Mouse (Mus musculus) erythroblast, adult 5-6 weeks (primary cell): ENCODE data around the gene Gpr35. TPM values are rescaled to one million over a fixed set of nuclear protein-coding genes. Genes with fewer than 3 reads are reported as not detected.

Experiments used
- ATAC-seq: replicated peaks from 2 replicates; pipeline ENCODE4 v1.8.0; 2016; ENCODE audit warnings: moderate number of reproducible peaks, mild to moderate bottlenecking, moderate TSS enrichment, inconsistent platforms; ENCODE audit not compliant: poor library complexity, low FRiP score, severe bottlenecking
- total RNA-seq, 2 experiments: library from RNA; stranded (forward) in 1 of 2; stranded (reverse) in 1 of 2; fragments of 150-400 nt in 1 of 2; fragments of 200-764, 138-1000 nt in 1 of 2; gene quantifications; 2 replicates each; pipeline versions ENCODE4 v1.2.3 to v1.2.4; 2015 to 2017; ENCODE audit warnings: low replicate concordance in 2 of 2

Gpr35 gene
- total RNA-seq (2015; ENCODE audit: low replicate concordance) (1.2 and 4.2 TPM in 2 replicates), total RNA-seq (2017; ENCODE audit: low replicate concordance) (1.1 and 3.2 TPM in 2 replicates)

GRCm38 (mm10) chr1:92950607-92951006, at the start of gene Gpr35:
Gene Gpr35, plus strand, starts transcription at chr1:92950865.
- no peak for ATAC-seq

DNA sequence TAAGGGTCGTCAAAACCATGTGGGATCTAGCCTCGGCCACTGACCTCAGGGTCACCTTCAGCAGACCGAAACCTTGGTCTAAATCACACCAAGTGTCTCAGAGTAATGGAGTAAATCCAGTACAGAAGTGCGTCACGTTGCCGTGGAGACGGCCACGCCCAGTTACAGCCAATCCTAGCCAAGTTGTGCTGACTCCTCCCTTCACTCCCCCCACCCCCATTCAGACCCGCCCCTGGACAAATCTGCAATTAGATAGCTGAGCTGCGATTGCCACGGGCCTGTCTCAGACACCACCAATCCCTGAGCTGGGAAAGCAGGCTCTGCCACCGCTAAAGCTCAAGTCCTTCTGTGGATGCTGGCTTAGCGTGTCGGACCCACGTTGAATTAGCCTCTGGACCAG, 47.9 kb upstream of the Gpr35 start, which contains the start of gene Ankmy1:
Gene Ankmy1 (minus strand): TSS at position 121 of the 400 bp plus-strand sequence.
- no peak for ATAC-seq

- no peak for ATAC-seq
Observed at GRCm38 (mm10) chr1:92903627-92904026, 47.0 kb upstream of the Gpr35 start.

DNA sequence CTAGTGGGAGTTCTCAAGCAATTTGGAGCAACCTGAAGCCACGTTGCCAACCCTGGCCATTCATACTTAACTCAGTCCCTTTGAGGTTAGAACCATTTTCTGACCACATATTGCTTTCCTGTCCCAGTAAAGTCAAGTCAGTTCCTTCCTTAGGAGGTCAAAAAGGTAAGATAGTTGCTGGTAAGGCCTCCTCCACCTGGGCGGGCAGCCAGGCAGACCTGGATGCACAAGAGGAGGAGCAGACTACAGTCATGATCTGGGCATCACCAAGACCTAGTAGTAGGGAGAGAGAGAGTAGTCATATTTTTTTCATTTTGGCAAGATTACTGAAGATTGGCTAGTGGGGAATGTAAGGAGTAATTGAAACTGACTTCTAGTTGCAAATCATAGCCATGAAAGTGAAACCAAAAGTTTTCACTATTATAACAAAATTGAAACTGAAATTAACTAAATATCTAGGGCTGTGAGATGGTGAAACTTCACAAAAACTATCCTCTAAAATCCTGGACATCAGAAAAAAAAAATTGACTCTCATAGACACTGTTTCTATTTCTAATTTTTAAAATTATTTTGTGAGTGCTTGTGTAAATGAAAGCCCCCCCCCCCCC, 44.9 kb upstream of the Gpr35 start:
- ATAC-seq, result no peak

DNA sequence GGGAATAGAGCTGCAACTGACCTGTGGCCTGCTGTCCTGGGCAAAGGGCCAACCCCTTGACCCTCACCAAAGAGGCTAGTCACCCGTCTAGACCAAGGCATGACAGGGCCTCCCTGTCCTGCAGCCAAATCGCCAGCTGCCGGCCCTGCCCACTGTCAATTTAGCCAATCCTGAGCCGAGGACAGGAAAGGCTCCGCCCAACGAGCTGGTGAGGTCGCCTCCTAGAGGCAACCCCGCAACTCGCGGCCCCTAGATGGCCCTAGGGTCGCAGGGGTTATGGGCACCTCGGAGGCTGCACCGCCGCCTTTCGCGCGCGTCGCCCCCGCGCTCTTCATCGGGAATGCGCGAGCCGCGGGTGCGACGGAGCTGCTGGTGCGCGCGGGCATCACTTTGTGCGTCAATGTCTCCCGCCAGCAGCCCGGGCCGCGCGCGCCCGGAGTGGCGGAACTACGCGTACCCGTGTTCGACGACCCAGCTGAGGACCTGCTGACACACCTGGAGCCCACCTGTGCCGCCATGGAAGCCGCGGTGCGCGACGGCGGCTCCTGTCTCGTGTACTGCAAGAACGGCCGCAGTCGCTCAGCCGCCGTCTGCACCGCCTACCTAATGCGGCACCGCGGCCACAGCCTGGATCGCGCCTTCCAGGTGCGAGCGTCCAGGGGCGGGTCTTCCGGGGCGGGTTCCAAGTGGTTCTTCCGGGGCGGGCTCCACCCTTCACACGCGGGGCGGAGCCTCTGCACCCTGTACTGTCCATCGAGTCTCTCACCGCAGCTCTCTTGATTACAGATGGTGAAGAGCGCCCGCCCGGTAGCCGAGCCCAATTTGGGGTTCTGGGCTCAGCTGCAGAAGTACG, 43.7 kb upstream of the Gpr35 start, which contains the start of gene Dusp28:
Gene Dusp28 (plus strand): TSS at position 203 of the 853 bp plus-strand sequence.
- ATAC-seq, result peak; percentile 81

- peak; percentile 42 for ATAC-seq
Observed at GRCm38 (mm10) chr1:92907632-92908360, 42.9 kb upstream of the Gpr35 start.

DNA sequence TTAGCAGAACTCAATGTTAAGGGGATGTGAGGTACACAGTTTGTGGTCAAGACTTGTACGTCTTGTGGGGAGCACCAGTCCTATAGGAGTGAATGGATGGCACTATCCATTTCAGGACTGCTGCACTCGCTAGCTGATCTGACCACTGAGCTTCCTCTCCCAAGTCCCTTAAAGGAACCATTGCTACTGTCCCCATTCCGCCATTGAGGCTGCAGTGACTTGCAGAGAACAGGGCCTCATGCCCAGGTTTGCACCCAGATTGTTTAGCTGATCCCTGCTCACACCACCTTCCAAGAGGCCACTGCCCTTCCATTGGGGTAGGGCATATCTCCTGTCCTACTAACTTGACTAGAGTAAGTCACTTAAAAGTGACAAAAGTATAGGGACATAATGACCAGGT, 42.0 kb upstream of the Gpr35 start:
- ATAC-seq, result no peak

GRCm38 (mm10) chr1:92909068-92909467, 41.6 kb upstream of the Gpr35 start:
- ATAC-seq, result no peak

GRCm38 (mm10) chr1:92910239-92910885, 40.3 kb upstream of the Gpr35 start, which contains the start of gene Rnpepl1:
Gene Rnpepl1, plus strand, starts transcription at chr1:92910783.
- peak; percentile 63 for ATAC-seq

- ATAC-seq, result no peak
Observed at GRCm38 (mm10) chr1:92910925-92911720, 39.5 kb upstream of the Gpr35 start.

DNA sequence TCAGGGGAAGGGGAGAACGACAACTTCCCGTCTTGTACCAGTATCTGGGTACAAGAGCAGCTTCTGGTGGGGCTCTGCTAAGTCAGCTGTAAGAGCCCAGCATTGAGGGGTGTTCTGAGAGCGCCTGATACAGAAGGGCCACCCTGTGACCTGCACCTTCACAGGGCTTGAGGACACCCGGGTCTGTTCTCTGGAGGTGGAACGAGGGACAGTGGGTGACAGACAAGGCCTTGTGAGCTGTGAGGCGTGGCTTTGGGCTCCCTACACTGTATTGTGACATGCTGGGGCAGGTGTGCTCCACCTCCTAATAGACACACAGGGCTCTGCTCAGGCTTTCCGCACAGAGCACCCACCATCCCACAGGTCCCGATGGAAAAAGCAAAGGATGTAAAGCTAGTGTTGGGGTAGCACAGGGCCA, 38.9 kb upstream of the Gpr35 start:
- ATAC-seq, result no peak

- no peak for ATAC-seq
Observed at GRCm38 (mm10) chr1:92912286-92912685, 38.4 kb upstream of the Gpr35 start.

DNA sequence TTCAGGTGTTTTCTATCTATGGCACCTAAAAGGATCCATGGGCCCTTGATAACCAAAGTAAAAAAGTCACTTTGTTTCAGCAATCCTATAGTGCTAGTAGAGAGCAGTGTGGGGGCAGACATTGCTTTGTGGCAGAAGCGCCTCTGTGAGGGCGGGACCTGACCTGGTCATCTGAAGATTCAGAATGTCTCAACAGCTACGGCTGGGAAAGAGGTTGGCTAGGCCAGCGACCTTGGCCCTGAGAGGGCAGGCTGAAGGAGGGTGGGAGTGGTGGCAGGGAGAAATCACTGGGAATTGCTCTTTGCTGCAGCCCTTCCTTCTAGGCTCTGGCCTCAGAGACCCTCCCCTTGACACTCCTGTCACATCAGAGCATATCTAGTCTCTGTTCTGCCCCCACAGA, 36.4 kb upstream of the Gpr35 start:
- ATAC-seq, result no peak

DNA sequence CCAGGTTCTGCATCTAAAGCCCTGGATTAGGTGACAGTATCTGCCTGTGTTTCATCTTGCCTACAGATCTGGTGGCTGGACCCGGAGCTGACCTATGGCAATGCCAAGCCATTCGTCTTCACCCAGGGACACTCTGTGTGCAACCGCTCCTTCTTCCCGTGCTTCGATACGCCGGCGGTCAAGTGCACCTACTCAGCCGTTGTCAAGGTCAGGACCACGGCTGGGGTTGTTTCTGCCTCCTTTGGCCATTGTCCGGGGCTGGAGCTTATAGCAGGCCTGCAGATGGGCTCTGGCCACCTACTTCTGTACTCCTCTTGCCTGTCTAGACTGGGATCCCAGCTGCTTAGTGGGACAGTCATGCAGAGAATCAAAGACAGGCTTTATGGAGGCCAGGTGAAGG, 35.7 kb upstream of the Gpr35 start:
- ATAC-seq, result no peak

- ATAC-seq, result no peak
Observed at GRCm38 (mm10) chr1:92916725-92917124, 33.9 kb upstream of the Gpr35 start.

- no peak for ATAC-seq
Observed at GRCm38 (mm10) chr1:92919151-92919550, 31.5 kb upstream of the Gpr35 start.

- no peak for ATAC-seq
Observed at GRCm38 (mm10) chr1:92919775-92920174, 30.9 kb upstream of the Gpr35 start.

- ATAC-seq, result no peak
Observed at GRCm38 (mm10) chr1:92920474-92921200, 30.0 kb upstream of the Gpr35 start.
